Mouse (Mus musculus): ENCODE results near the gene Kpna3.
A peak's percentile ranks its signal among the peaks of the same experiment; 100 is the strongest.
"Not testable (repeated sequence)": the region's sequence is repeated elsewhere in the genome, so short reads cannot be mapped to it uniquely, and the experiment has no call there.

Gene Kpna3

DNA sequence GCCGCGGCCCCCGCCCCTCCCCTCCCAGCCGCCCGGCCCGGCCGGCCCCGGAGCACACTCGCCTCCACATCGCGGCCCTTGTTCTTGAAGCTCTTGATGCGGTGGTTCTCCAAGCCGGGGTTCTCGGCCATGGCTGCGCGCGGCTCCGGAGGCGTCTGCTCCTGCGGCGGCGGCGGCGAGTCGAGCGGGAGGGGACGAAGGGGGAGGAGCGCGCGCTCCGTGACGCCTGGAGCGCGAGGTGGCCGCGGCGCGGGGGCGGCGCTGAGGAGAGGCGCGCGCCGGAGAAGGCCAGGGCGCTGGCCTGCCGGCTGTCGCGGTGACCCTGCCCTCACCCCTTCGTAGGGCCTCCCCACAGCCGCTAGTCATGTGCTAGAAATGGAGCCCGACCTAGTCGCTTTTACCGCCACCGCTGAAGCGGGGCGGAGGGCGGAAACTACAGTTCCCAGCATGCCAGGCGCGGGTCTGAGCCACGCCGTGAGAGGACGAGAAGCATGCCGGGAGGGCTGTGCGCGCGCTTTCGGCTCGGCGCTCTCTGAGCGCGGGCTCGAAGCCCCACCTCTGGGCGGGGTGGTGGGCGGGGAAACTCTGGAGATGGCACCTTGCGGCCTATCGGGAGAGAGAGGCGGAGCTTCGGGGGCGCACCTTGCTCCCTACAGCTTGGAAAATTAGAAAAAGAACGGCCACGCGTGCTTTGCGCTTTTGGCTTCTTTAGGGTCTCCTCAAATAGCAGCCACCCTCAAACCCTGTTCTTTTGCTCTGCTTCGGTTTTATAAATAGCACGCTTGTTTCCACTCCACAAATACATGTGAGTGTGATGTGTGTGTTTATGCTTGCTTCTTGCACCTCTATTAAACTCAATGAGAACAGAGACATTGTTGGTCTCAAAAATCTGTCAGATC lies at the start of gene Kpna3:
Gene Kpna3 (minus strand): TSS at position 214 of the 899 bp plus-strand sequence.
- peak; percentile 95 for ATAC-seq (ENCODE audit: insufficient number of reproducible peaks, low FRiP score, low TSS enrichment)

DNA sequence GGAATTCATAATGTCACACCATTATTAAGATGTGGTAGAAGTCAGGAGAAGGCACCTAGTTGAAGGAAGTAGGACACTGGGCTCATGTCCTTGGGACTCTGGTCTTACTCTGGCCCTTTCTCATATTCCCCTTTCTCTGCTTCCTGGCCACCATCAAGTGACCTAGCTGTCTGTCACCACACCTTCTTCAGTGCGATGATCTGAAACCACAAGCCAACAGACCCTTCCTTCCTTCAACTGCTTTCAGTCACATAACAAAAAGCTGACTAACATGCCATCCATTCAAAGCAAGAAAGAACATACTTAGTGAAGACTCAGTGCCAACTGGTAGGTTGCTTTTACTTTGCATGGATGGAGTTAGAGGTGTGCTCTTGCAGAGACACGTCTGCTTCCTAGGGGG lies 20.7 kb upstream of the Kpna3 start:
- no peak for ATAC-seq (ENCODE audit: insufficient number of reproducible peaks, low FRiP score, low TSS enrichment)

DNA sequence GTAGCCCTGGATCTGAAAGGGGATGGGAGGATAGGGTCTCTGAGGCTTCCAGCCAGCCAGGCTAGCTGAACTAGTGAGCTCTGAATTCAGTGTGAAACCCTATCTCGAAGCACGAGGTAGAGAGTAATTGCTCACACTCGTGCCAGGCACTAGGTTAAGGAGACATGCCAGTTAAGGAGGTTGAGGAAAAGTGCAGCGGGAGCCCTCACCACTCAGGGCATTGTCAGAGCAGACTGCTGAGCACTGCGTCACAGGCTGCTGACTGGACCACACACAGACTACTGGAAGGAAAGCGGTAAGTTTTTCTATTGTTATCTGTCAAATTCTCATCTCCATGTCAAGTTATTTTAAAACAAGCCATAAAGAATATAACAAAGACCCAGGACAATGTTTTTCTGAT lies 17.8 kb upstream of the Kpna3 start:
- ATAC-seq (ENCODE audit: insufficient number of reproducible peaks, low FRiP score, low TSS enrichment), result no peak

DNA sequence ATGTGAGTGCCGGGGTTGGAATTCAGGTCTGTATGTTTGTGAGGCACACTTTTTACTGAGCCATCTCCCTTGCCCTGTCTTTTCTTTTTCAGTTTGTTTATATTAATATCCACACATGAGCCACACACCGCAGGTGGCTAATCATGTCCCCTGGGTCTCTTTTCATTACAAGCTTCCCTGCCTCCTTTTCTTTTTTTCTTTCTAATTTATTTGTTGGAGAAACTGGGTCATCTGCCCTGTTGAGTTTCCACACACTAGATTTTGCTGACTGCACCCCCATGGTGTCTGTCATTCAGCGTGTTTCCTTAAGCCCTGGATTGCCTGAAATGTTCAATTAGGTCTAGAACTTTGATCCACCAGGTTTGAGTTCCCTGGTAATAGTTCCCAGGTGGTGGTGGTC lies 15.9 kb upstream of the Kpna3 start:
- ATAC-seq (ENCODE audit: insufficient number of reproducible peaks, low FRiP score, low TSS enrichment), result no peak

GRCm38 (mm10) chr14:61453032-61453431 lies 13.4 kb upstream of the Kpna3 start:
- no peak for ATAC-seq (ENCODE audit: insufficient number of reproducible peaks, low FRiP score, low TSS enrichment)

DNA sequence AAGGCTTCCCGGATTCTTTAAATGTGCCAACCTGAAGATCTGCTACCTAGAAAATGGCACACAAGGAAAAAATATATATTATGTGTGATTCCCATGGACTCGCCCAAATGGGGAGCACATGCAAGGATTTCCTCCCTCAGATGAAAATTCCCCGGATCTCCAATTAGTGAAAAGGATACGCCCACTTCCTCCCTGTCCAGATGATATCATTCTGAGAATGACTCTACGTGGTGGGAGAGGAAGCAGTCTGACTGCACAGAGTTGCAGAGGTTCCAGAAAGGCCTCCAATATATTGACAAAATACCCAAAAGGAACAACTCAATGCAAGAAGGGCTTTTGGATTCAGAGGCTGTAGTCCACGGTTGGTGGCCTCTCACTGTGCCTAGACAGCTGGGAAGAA lies 12.8 kb upstream of the Kpna3 start:
- ATAC-seq (ENCODE audit: insufficient number of reproducible peaks, low FRiP score, low TSS enrichment), result no peak

GRCm38 (mm10) chr14:61447775-61448174 lies 8.1 kb upstream of the Kpna3 start:
- no peak for ATAC-seq (ENCODE audit: insufficient number of reproducible peaks, low FRiP score, low TSS enrichment)

- peak; percentile 46 for ATAC-seq (ENCODE audit: insufficient number of reproducible peaks, low FRiP score, low TSS enrichment)
Measured at GRCm38 (mm10) chr14:61439141-61439660, 473 bp downstream of the Kpna3 start.

GRCm38 (mm10) chr14:61438171-61438945 lies 1.3 kb downstream of the Kpna3 start:
- no peak for ATAC-seq (ENCODE audit: insufficient number of reproducible peaks, low FRiP score, low TSS enrichment)

- no peak for ATAC-seq (ENCODE audit: insufficient number of reproducible peaks, low FRiP score, low TSS enrichment)
Measured at GRCm38 (mm10) chr14:61436866-61437265, 2.8 kb downstream of the Kpna3 start.

DNA sequence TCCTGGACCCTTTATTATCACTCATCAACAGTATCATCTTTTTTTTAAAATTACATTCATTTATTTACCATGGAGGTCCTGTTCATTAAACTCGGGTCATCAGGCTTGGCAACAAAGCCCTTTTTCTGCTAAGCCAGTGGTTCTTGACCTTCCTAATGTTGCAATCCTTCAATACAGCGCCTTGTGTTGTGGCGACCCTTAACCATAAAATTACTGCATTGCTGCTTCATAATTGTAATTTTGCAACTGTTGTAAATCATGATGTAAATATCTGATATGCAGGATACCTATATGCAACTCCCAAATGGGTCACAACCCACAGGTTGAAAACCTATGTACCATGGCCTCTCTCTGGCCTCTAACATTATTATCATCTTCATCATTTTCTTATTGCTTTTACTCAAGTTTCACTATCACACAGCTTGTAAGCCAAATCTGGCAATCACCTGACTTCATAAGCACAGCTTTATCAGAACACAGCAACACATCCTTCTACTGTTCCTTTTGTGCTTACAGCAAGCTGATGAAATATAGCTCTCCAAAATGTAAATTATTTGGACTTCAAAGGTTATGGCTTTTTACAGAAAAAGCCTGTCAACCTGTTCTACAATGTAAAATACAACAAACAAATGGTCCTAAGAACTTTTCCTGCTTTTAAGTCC lies 11.4 kb downstream of the Kpna3 start:
- no peak for ATAC-seq (ENCODE audit: insufficient number of reproducible peaks, low FRiP score, low TSS enrichment)

DNA sequence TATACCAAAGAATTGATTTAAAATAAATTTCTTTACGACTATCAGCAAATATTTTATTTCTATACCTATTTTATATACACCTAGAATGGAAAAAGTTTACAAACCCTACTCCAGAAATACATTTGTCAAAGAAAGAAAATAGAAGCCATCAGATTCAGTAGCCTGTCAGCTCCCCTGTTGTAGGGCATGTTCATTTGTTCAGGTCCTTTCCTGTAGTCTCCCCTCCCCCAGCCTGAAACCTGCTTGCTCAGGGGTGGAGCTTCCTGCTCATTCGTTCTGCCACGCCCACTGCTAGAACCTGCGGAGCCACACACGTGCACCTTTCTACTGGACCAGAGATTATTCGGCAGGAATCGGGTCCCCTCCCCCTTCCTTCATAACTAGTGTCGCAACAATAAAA lies 12.6 kb downstream of the Kpna3 start:
- not testable (repeated sequence) for ATAC-seq (ENCODE audit: insufficient number of reproducible peaks, low FRiP score, low TSS enrichment)

DNA sequence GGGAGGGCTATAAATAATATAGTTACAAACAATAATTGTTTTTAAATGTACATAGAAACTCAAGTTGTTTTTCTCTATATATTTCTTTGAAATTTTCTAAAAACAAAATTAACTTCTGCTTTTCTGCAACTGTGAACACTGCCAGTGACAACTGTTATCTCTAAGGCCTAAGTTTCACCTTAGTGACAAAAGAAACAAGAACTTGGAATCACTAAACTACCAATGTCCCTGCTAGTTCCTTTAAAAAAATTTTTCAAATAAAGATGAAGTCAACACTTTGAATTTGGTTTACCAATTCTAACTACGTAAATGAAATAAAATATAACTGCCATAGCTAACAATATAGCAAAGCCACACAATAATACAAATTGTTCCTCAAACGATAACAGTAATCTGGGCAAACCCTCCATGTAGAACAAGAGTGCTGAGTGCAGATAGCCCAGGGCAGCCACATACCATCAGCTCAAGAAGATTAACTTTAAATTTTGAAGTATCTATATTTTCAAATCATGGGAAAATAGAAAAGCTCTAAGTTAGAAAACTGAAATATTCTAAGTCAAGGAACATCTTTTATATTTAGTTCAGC lies 14.5 kb downstream of the Kpna3 start:
- ATAC-seq (ENCODE audit: insufficient number of reproducible peaks, low FRiP score, low TSS enrichment), result no peak

- no peak for ATAC-seq (ENCODE audit: insufficient number of reproducible peaks, low FRiP score, low TSS enrichment)
Measured at GRCm38 (mm10) chr14:61415719-61416118, 24.0 kb downstream of the Kpna3 start.

DNA sequence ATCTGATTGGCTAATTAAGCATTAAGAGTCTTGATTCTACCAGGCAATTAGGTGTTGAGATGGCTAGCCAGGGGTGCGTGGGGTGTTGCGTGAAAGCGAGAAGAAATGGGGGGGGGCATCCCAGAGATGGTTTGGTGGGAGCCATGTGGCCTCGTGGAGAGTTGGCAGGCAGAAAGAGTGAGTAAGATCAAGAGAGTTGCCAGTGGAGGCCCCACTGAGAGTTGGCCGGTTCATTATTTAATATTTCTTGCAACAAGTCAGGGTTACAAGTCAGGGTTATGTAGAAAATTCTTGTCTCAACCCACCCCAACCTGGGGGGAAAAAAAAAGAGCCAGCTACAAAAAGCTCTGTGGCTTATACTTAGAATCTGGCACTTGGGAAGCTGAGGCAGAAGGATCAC lies 24.4 kb downstream of the Kpna3 start:
- no peak for ATAC-seq (ENCODE audit: insufficient number of reproducible peaks, low FRiP score, low TSS enrichment)

DNA sequence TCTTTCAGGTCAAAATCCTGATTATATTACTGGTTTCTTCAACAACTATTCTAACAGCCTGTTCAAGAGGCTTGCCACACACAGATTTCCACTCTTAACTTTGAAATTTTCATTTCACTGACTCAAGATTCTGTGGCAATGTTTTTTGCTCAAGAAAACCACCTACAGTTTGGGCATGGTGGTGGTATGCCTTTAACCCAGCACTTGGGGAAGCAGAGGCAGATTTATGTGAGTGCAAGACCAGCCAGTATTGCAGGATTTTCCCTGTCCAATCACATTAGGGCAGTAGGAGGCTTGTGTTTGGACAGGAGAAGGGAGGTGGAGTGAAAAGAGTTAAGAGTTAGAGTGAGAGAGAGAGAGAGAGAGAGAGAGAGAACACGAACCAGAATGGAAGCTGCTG lies 24.9 kb downstream of the Kpna3 start:
- ATAC-seq (ENCODE audit: insufficient number of reproducible peaks, low FRiP score, low TSS enrichment), result no peak

DNA sequence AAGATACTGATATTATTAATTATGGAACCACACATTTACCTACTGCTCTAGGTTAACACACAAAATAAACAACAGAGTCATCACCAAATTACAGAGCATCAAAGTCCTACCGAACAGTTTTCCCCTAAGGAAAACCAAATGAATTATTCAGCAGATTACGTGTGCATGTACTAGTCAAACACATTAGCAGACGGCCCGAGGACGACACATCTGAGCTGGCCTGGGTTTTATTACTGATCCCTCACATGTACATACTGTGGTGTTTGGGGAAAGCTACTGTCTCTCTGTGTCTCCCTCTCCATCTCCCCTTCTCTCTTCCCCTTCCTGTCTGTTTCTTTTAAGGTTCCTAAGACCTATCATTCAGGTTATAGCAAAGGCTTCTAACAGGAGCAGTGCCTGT lies 25.5 kb downstream of the Kpna3 start:
- no peak for ATAC-seq (ENCODE audit: insufficient number of reproducible peaks, low FRiP score, low TSS enrichment)

- no peak for ATAC-seq (ENCODE audit: insufficient number of reproducible peaks, low FRiP score, low TSS enrichment)
Measured at GRCm38 (mm10) chr14:61413686-61414085, 26.0 kb downstream of the Kpna3 start.

DNA sequence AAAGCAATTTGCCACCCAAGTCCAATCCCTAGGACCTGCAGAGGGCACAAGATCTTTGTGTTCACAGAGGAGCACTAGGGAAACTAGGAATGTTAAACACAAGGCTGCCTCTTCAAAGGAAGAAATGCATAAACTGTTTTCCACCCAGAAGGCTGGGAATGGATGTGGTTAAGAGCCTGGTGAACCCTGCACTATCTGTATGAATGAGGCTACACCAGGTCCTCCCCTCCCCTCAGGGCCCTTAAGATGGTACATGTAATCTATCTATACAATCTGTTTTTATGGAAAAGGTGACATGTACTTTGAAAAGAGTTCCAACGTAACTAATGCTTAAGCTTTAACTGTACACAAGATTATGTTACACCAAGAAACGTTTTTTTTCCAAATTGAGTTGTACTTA lies 29.7 kb downstream of the Kpna3 start:
- no peak for ATAC-seq (ENCODE audit: insufficient number of reproducible peaks, low FRiP score, low TSS enrichment)

DNA sequence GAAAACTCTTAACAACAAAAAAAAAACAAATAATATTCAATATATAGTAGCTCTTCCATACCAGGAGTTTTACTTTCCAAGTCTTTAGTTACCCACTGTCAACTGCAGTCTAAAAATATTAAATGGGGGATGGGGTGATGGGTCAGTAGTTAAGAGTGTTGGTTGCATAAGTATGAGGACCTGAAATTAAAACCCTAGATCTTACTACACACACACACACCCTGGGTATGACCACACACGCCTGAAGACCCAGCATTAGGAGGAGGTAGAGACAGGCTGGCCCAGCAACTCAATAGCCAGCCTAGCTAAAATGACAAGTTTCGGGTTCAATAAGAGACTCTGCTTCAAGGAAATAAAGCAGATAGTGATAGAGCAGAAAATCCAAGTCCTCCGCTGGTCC lies 32.6 kb downstream of the Kpna3 start:
- no peak for ATAC-seq (ENCODE audit: insufficient number of reproducible peaks, low FRiP score, low TSS enrichment)
